Mouse (Mus musculus) kidney, adult 2 months (tissue): Measurements from ENCODE around the gene 2810408A11Rik.

Experiments used
- CTCF ChIP-seq: fragments of 200-500 bp; conservative IDR thresholded peaks from 2 replicates; pipeline ENCODE4 v1.5.1; 2011; ENCODE audit warnings: low read depth, mild to moderate bottlenecking, control low read depth, low read length, moderate library complexity, mixed read lengths; ENCODE audit not compliant: insufficient read depth, insufficient read length
- POLR2A ChIP-seq: fragments of 200-500 bp; IDR thresholded peaks from one replicate; pipeline ENCODE4 v1.6.1; 2011; ENCODE audit warnings: low read depth, low read length, control low read depth

- TF ChIP-seq POLR2A (no peak), CTCF (no peak)
Observed at GRCm38 (mm10) chr11:69934681-69935080, 33.9 kb upstream of the 2810408A11Rik start.
